Mouse (Mus musculus) induced T-regulatory cell, adult 2 months (primary cell): ENCODE measurements around the gene Srpk1.
A peak's percentile ranks its signal among the peaks of the same experiment; 100 is the strongest.

Experiments used
- DNase-seq: peaks from one replicate; pipeline ENCODE4 v3.0.0-alpha.2; 2012; ENCODE audit warnings: low read depth

The Srpk1 gene

GRCm38 (mm10) chr17:28613096-28613495 lies 9.4 kb downstream of the Srpk1 start:
- DNase-seq: peak; percentile 60

GRCm38 (mm10) chr17:28612603-28613002 lies 9.9 kb downstream of the Srpk1 start:
- peak; percentile 92 for DNase-seq

- DNase-seq: no peak
These were observed 13.0 kb downstream of the Srpk1 start for GRCm38 (mm10) chr17:28609543-28609942.

DNA sequence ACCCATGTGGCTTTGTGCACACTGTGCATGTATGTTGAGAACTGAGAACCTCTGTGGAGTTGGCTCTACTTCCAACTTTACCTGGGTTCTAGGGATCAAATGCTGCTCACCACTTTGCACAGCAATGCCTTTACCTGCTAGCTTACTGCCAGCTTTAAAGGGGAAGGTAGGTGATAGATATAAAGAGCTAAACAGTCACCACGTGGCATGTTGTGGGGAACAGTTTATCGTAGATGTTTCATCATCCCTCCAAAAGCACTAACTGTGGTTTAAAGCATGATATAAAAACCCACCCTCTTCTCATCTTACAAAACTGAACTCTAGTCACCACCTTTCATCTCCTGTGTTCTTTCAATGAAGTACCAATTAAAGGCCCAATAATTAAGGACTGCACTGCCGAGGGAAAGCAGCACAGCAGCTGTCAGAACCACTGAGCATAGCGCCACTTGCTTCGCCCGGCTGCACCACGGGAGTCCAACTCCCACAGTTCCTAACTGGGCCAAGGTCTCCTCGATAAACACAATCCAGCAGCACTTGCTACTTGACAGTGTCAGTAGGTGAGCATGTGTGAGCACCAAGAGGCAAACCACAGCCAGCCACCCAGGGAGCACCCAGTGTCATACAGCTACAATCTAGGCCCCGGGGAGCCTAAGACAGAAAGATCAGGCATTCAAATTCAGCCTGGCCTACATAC lies 20.8 kb downstream of the Srpk1 start:
- DNase-seq: no peak

DNA sequence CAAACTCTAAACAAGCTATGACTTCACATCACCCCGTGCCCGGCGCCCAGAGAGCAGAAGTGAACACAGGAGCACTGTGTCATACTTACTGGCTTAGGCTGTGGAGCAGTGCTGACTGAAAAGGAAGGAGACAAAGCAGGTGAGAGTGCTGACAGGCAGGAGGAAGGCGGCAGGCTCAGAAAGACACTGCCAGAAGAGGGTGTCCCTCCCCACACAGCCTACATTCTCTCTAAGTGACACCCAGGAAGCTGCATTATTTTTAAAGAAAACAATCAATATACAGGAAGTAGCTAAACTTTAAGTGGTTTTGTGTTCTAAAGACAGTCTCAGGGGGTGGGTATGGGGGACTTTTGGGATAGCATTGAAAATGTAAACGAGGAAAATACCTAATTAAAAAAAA lies 21.7 kb downstream of the Srpk1 start:
- DNase-seq: no peak

GRCm38 (mm10) chr17:28593965-28594364 lies 28.5 kb downstream of the Srpk1 start:
- no peak for DNase-seq

DNA sequence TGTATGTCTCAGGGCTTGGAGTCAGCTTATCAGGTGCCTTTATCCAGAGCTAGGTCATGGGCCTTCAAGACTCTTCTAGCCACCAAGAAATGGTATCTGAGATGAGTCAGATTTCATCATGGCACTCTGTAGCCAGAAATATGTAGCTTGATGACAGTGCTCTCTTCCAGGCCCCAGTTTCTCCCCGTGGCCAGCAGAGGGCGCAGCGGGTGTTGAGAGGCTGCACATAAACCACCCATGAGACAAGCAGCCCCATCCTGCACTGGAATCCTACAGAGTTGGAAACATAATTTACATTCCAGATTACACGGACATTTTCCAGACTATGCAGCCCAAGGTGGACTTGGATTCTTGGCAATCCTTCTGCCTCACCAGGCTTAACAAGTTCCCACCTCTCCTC lies 29.5 kb downstream of the Srpk1 start:
- DNase-seq: peak; percentile 88

- DNase-seq: no peak
These were observed 31.0 kb downstream of the Srpk1 start for GRCm38 (mm10) chr17:28591476-28591875.

DNA sequence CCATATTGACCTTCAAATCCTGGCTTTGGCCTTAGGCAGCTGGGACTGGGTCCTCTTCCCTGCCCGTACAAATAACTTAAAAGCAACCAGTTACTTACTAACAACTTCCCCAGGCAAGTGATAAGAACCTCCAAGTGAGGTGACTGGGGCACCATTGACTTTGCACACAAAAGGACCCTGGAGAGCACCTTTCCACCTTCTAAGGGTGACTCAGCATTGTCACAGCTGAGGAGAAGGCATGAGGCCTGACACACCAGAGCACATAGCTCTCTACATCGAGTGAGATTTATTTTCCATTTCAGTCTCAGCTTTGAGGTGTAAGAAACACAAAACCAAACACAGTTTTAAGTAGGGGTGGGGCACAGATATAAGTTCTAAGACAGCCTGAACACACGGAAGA lies 31.9 kb downstream of the Srpk1 start:
- DNase-seq: no peak

GRCm38 (mm10) chr17:28588591-28588990 lies 33.9 kb downstream of the Srpk1 start:
- peak; percentile 61 for DNase-seq

DNA sequence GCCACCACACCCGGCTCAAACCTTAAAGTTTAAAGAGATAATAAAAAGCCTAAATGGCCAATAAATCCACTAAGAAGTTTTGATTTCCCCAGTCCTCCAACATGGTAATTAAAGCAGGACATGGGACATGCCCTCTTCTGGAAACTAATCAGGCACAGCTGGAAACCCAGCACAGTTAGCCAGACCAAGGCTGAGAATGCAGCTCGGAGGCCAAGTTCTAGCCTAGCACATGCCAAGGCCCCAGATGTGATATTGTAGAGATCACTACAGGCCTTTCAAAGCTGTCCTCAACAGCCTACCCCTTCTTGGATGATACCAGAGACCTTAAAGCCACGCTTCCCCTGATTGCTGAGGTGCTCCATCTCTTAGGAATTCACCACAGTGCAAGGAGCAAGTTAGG lies 36.0 kb downstream of the Srpk1 start:
- no peak for DNase-seq

DNA sequence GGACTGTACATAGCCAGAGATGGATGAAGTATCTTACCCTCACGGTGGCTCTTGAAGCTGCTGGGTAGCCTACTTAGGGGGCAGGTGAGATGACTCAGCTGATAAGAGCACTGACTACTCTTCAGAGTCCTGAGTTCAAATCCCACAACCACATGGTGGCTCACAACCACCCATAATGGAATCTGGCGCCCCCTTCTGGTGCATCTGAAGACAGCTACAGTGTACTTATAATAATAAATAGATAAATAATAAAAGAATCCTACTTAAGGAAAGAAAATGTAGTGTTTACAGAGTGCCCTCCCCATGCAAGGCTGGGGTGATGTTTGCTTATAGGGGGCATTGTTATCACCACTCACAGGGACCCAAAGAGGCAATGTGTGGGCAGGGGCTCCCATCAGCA lies 41.5 kb downstream of the Srpk1 start:
- DNase-seq: peak; percentile 47

DNA sequence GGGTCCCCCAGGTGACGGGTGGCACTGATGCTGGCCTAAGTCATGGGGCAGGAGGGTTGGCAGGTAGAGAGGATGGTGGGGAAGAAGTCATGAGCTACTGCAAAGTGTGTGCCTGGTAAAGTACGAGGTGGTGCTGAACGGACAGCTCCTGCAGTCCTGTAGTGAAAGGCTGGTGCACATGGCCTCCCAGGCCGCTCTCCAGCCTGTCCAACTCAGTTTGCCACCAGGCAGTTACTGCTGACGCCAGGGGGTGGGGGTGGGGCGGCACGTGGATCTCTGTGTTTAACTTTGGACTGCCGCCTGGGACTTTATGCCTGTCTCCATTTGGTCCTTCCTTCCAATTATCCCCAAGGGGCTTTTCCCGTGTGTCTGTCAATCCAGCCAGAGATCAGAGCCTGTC lies 42.1 kb downstream of the Srpk1 start:
- DNase-seq: peak; percentile 74

- peak; percentile 68 for DNase-seq
These were observed 47.0 kb downstream of the Srpk1 start, which contains the start of gene Lhfpl5 for GRCm38 (mm10) chr17:28575244-28576125. Gene Lhfpl5, plus strand, starts transcription at chr17:28575641.

DNA sequence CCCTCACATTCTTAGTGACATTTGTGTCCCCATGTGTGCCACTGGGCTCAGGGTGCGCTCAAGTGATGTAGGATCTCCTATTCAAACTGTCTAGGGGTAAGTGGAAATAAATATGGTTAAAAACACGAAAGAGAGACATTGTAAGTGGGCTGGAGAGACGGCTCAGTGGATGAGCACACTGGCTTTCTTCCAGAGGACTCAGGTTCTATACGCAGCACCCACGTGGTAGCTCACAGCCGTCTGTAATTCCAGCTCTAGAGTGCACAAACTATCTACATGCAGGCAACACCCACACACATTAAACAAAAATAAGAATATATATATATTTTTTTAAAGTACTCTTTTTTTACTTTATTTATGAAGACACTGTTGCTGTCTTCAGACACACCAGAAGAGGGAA lies 49.6 kb downstream of the Srpk1 start:
- DNase-seq: no peak

DNA sequence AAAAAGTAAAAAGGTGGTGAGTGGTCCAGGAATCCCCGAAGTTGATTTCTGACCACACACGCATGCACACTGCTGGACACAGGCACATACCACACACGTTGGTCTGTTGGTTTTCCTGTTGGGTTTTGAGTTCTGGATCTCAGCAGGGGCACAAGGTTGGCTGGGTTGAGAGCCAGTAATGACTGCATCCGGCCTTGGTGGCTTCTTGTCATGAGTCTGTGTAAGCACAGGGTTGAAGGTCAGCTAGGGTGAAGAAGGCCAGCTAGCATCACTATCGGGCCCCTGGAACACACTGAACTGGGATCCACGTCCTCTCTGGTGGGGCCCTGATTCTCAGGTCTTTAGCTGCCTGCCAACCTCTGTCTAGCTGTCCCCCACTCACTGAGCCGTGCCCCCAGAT lies 50.0 kb downstream of the Srpk1 start:
- DNase-seq: no peak

DNA sequence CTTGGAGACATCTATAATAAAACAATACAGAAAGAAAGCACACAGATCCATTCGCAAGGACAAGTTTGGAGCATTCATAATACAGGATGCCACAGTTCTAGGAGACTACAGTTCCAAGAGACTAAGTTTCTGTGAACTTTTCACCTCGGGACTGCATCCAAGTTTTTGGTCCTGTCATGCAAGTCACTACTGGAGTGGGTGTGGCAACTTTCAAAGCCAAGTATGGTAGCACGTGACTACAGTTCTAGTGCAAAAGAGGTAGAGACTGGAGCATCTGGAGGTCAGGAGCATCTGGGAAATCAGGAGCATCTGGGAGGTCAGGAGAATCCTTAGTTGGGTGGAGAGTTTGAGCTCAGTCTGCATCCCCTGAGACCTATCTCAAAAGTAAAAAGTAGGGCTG lies 50.6 kb downstream of the Srpk1 start:
- no peak for DNase-seq

- no peak for DNase-seq
These were observed 55.0 kb downstream of the Srpk1 start for GRCm38 (mm10) chr17:28567541-28567940.

DNA sequence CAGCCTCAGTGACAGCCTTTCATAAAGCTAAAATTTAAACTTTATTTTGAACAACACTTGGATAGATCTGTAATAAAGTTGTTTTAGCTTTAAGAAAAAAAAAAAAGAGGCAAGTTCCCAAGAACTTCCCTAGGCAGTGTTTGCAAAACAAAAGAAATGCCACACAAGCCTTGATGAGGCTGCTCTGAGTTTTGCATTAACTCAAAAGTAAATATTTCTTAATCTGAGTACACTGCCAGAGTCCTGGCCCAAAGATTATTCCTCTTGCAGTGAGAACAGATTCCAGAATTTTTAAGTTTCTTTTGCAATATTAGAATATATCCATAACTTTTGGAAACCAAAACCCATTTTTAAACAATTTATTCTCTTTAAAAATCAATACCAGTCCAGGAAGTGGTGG lies 57.3 kb downstream of the Srpk1 start:
- DNase-seq: no peak

- DNase-seq: no peak
These were observed 60.9 kb downstream of the Srpk1 start for GRCm38 (mm10) chr17:28561613-28562012.

- DNase-seq: no peak
These were observed 61.9 kb downstream of the Srpk1 start, which contains the start of gene Clps for GRCm38 (mm10) chr17:28560598-28560997. Gene Clps, minus strand, starts transcription at chr17:28560766.

DNA sequence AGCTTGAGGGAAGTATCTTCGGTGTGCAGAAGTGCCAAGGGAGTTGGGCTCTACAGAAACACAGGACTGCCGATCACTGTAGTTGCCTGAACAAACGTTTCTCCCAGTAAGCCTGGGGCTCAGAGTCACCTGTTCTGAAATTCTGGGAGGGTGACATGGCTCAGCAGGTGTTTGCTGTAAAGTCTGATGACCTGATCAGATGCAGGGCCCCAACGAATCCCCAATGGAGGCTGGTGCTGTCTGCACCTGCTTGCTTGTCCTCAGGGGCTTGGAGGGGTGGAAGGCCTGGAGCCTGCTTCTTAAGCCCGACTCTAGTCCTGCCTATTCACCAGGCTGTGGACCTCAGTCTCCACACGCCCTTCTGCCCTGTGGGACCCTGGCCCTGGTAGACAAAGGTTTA lies 64.7 kb downstream of the Srpk1 start:
- no peak for DNase-seq
